Mouse (Mus musculus) kidney, embryonic 16.5 days (tissue): Measurements from ENCODE around the gene Hmgxb4. TPM values are rescaled to one million over a fixed set of nuclear protein-coding genes. Genes with fewer than 3 reads are reported as not detected.

Source experiments
- ATAC-seq: fragments of 200-750 bp; cut with Nextera tagmentation; 2 replicates; pipeline ENCODE4 v1.8.0; 2017; ENCODE audit warnings: moderate TSS enrichment; ENCODE audit not compliant: low FRiP score, low TSS enrichment
- H3K27ac ChIP-seq: fragments of 300-500 bp; sonication (generic); 2 replicates; pipeline ENCODE4 v1.5.1; 2014; ENCODE audit warnings: low read length
- H3K27me3 ChIP-seq: fragments of 300-500 bp; sonication (generic); 2 replicates; pipeline ENCODE4 v1.6.1; 2014; ENCODE audit warnings: low read length, control low read depth, mixed read lengths; ENCODE audit not compliant: insufficient read depth
- H3K36me3 ChIP-seq: fragments of 300-500 bp; sonication (generic); 2 replicates; pipeline ENCODE4 v1.6.1; 2014; ENCODE audit warnings: low read length, control low read depth, mixed read lengths; ENCODE audit not compliant: insufficient read depth
- H3K4me1 ChIP-seq: fragments of 300-500 bp; sonication (generic); 2 replicates; pipeline ENCODE4 v1.6.1; 2014; ENCODE audit warnings: low read length, control low read depth, mixed read lengths; ENCODE audit not compliant: insufficient read depth
- H3K4me2 ChIP-seq: fragments of 300-500 bp; sonication (generic); replicated peaks from 2 replicates; pipeline ENCODE4 v1.6.1; 2014; ENCODE audit warnings: low read depth, low read length
- H3K4me3 ChIP-seq: fragments of 300-500 bp; sonication (generic); 2 replicates; pipeline ENCODE4 v1.5.1; 2014; ENCODE audit warnings: mild to moderate bottlenecking, low read length
- H3K9ac ChIP-seq: fragments of 300-500 bp; sonication (generic); replicated peaks from 2 replicates; pipeline ENCODE4 v1.6.1; 2014; ENCODE audit warnings: low read length
- H3K9me3 ChIP-seq: fragments of 300-500 bp; sonication (generic); 2 replicates; pipeline ENCODE4 v1.6.1; 2016; ENCODE audit warnings: low read length, control low read depth
- WGBS: fragments of 180-500 bp; shearing (Covaris S2); extraction: QIAGEN DNeasy Blood & Tissue Kit; methylation state at CpG from one replicate; pipeline ENCODE4 v1.1.7; 2014; 5-methylcytosine and 5-hydroxymethylcytosine counted together
- polyA plus RNA-seq: library from polyadenylated mRNA; unstranded; fragments of >200 nt; fragmentation: Nextera tagmentation; extraction: Ambion mirVana; gene quantifications from 2 replicates; pipeline ENCODE4 v1.2.1, GENCODE M21; 2015

The Hmgxb4 gene
- polyA plus RNA-seq, 1 experiment from 2014 or later = 33.8 TPM

DNA sequence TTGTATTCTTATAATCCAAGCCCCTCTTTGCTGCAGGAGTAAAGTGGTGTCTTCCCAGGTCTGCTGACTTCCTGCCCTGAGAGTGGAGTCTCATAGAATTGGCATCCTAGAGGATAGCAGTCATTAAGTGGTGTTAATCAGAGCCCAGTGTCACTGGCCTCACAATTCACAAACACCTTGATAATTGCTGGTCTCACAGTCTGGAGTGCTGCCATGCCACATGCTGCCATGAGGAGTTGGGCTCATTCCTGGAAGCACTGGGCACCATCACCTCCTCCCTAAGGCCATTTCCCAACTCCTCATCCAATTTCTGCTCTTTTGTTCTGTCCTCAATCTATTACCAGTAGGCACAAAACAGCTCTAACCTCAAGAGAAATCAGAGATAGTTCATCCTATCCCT, 42.5 kb downstream of the Hmgxb4 start:
- Histone ChIP-seq H3K4me1 (peaks cover 7% of the 10 kb centered on the region), H3K36me3 (peaks cover 8% of the 10 kb centered on the region; the same call in 1 of the 2 replicates), H3K9me3 (no peaks in the 10 kb centered on the region), H3K4me3 (no peak overlapping the region), H3K9ac (no peak overlapping the region), H3K27me3 (no peaks in the 10 kb centered on the region), H3K4me2 (no peak overlapping the region), H3K27ac (no peak overlapping the region)
- no peak for ATAC-seq

DNA sequence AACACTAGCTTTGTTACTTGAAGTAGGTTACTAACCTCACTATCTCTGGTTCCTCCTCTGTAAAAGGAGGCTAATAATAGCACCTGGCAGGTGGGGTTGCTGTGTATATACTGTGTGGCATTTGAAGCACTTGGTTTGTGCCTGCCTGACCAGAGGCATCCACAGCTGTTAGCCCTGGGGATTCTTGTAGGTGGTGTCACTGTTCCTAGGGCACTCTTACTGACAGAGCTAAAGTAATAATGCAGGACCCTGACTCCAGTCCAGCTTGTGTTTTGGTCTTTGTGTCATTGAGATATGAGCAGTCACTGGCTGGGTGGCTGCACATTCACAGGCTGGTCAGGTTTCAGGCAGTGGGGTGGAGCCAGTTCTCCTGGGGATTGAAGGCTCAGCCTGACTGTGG, 45.3 kb downstream of the Hmgxb4 start:
- no peaks in the 10 kb centered on the region for H3K27me3 ChIP-seq
- peak overlapping the region; percentile 5; the same call in 1 of the 2 replicates for H3K27ac ChIP-seq
- H3K4me3 ChIP-seq = no peak overlapping the region
- no peaks in the 10 kb centered on the region for H3K36me3 ChIP-seq
- H3K4me1 ChIP-seq = peaks cover 7% of the 10 kb centered on the region
- H3K4me2 ChIP-seq = no peak overlapping the region
- H3K9ac ChIP-seq = no peak overlapping the region
- no peak for ATAC-seq
- no peaks in the 10 kb centered on the region for H3K9me3 ChIP-seq

DNA sequence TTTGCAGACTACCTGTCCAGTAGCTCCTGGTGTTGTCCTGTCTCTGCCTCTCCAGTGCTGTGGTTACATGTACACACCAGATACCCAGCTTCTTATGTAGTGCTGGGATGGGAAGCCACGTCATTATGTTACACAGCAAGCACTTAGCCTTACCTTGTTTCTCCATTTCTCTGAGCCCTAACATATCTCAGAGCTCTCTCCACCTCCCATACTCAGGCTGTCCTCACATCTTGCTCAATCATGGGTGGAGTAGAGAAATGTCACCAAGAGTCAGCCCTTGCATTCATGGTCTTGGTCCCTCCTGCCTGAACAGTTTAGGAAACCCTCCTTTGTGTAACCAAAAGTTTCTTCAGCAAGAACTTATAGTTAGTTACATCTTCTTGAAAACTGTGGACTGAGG, 46.6 kb downstream of the Hmgxb4 start:
- no peak overlapping the region for H3K27ac ChIP-seq
- no peak for ATAC-seq
- 82% methylated on average over 1 of the region's 1 CpGs for WGBS
- no peaks in the 10 kb centered on the region for H3K9me3 ChIP-seq
- H3K9ac ChIP-seq = no peak overlapping the region
- H3K4me1 ChIP-seq = peaks cover 2% of the 10 kb centered on the region
- H3K4me3 ChIP-seq = no peak overlapping the region
- H3K27me3 ChIP-seq = no peaks in the 10 kb centered on the region
- no peak overlapping the region for H3K4me2 ChIP-seq
- no peaks in the 10 kb centered on the region for H3K36me3 ChIP-seq

- Histone ChIP-seq H3K4me1 (no peaks in the 10 kb centered on the region; the same call in 1 of the 2 replicates), H3K9me3 (no peaks in the 10 kb centered on the region), H3K27ac (no peak overlapping the region), H3K27me3 (no peaks in the 10 kb centered on the region), H3K4me2 (no peak overlapping the region), H3K9ac (no peak overlapping the region), H3K36me3 (no peaks in the 10 kb centered on the region), H3K4me3 (no peak overlapping the region)
- no peak for ATAC-seq
- 82% methylated on average over 2 of the region's 2 CpGs for WGBS
These were observed 49.0 kb downstream of the Hmgxb4 start for GRCm38 (mm10) chr8:75042171-75042570.

DNA sequence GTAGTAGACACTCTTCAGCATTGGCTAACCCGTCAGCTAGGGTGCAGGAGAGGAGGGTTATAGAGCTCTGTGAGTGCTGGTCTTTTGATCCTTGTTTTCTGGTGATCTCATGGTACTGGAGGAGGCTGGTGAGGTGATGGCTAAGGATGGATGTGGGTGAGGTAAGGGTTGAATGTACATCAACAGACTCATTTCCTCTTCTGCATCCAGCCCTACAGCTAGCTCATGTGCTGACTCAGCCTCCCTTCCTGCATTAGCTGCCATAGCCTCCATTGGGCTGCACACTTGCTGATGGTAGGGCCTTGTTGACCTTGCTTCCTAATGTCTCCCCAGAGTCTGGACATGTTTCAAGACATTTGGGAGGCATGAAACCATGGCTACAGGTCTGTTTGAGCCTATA, 49.8 kb downstream of the Hmgxb4 start:
- 86% methylated on average over 1 of the region's 1 CpGs for WGBS
- no peak for ATAC-seq
- Histone ChIP-seq H3K4me3 (no peak overlapping the region), H3K4me2 (no peak overlapping the region), H3K27ac (no peak overlapping the region), H3K9ac (no peak overlapping the region), H3K9me3 (no peaks in the 10 kb centered on the region), H3K4me1 (no peaks in the 10 kb centered on the region; the same call in 1 of the 2 replicates), H3K27me3 (no peaks in the 10 kb centered on the region), H3K36me3 (no peaks in the 10 kb centered on the region)

DNA sequence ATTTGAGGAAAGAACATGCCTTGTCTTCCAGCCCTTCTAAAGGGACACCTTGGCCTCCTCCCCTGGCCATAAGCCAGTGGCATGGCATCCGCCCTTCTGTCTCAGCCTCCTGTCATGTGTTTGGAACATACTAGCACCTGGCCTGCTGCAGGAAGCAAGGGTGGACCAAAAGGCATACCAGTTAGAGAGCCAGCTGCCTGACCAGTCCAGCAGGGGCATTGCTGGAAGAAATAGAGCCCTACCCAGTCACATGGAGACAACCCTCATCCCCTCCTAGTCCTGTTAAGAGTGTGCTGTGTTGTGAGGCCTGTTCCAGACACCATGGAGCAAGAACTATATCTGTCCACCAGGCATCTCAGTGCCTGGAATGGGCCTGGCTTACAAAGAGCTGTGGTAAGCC, 53.1 kb downstream of the Hmgxb4 start:
- Histone ChIP-seq H3K9me3 (no peaks in the 10 kb centered on the region), H3K4me1 (no peaks in the 10 kb centered on the region), H3K27ac (no peak overlapping the region), H3K27me3 (no peaks in the 10 kb centered on the region), H3K4me2 (no peak overlapping the region), H3K4me3 (no peak overlapping the region), H3K36me3 (no peaks in the 10 kb centered on the region), H3K9ac (no peak overlapping the region)
- WGBS = 90% methylated on average over 1 of the region's 1 CpGs
- ATAC-seq = no peak

GRCm38 (mm10) chr8:75047784-75048183, 54.6 kb downstream of the Hmgxb4 start:
- Histone ChIP-seq H3K9ac (no peak overlapping the region), H3K9me3 (no peaks in the 10 kb centered on the region), H3K27ac (no peak overlapping the region), H3K4me3 (no peak overlapping the region), H3K4me1 (no peaks in the 10 kb centered on the region), H3K27me3 (no peaks in the 10 kb centered on the region), H3K36me3 (no peaks in the 10 kb centered on the region), H3K4me2 (no peak overlapping the region)
- WGBS = 88% methylated on average over 3 of the region's 3 CpGs
- no peak for ATAC-seq

GRCm38 (mm10) chr8:75053342-75053741, 60.2 kb downstream of the Hmgxb4 start:
- H3K4me2 ChIP-seq = no peak overlapping the region
- H3K4me3 ChIP-seq = no peak overlapping the region
- no peak overlapping the region for H3K9ac ChIP-seq
- H3K9me3 ChIP-seq = no peaks in the 10 kb centered on the region
- WGBS = 90% methylated on average over 4 of the region's 4 CpGs
- no peak for ATAC-seq
- 0 out of 2 replicates have a peak, but pooled peaks cover 7% of the 10 kb centered on the region for H3K36me3 ChIP-seq
- no peaks in the 10 kb centered on the region for H3K4me1 ChIP-seq
- H3K27me3 ChIP-seq = no peaks in the 10 kb centered on the region
- no peak overlapping the region for H3K27ac ChIP-seq

GRCm38 (mm10) chr8:75055673-75056072, 62.5 kb downstream of the Hmgxb4 start:
- Histone ChIP-seq H3K27me3 (no peaks in the 10 kb centered on the region), H3K27ac (no peak overlapping the region), H3K4me2 (no peak overlapping the region), H3K9me3 (no peaks in the 10 kb centered on the region), H3K4me1 (no peaks in the 10 kb centered on the region), H3K9ac (no peak overlapping the region), H3K36me3 (peaks cover 10% of the 10 kb centered on the region; the same call in 1 of the 2 replicates), H3K4me3 (no peak overlapping the region)
- ATAC-seq = no peak
- WGBS = 96% methylated on average over 2 of the region's 2 CpGs

DNA sequence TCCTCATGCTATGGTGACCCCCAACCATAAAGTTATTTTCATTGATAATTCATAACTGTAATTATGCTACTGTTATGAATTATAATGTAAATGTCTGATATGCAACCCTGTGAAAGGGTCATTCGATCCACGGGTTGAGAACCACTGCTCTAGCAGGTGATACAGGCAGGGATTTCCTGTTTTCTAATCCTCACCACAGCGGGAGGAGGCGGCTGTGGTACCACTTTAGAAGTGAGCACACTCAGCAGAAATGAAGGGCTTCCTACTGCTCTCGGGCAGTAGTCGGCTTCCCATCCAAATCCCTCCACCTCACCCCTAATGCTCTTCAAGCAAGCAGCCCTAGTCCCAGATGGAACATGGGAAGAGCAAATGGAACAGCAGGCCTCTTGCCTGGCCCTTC, 66.9 kb downstream of the Hmgxb4 start:
- Histone ChIP-seq H3K27ac (no peak overlapping the region), H3K9ac (no peak overlapping the region), H3K4me1 (no peaks in the 10 kb centered on the region), H3K4me3 (no peak overlapping the region), H3K9me3 (no peaks in the 10 kb centered on the region), H3K36me3 (peaks cover 8% of the 10 kb centered on the region; the same call in 1 of the 2 replicates), H3K4me2 (no peak overlapping the region), H3K27me3 (no peaks in the 10 kb centered on the region)
- 80% methylated on average over 6 of the region's 6 CpGs for WGBS
- ATAC-seq = no peak
